Mouse (Mus musculus) kidney, postnatal 0 days (tissue): ENCODE measurements at regions not wholly inside any gene's neighbourhood (a gene's known extent, or its start where the extent isn't known, plus 50 kb on each side); places are given as distances from the start of the nearest gene placed in this dataset.

Source experiments
- ATAC-seq: fragments of 200-750 bp; cut with Nextera tagmentation; replicated peaks from 2 replicates; pipeline ENCODE4 v1.8.0; 2017; ENCODE audit warnings: low read depth, moderate number of reproducible peaks, moderate TSS enrichment, moderate library complexity; ENCODE audit not compliant: low FRiP score
- DNase-seq: peaks from one replicate; pipeline ENCODE4 v3.0.0-alpha.2; 2016; ENCODE audit warnings: low spot score
- H3K27ac ChIP-seq: fragments of 300-500 bp; sonication (generic); 2 replicates; pipeline ENCODE4 v1.5.1; 2014; ENCODE audit warnings: mild to moderate bottlenecking
- H3K27me3 ChIP-seq: fragments of 300-500 bp; sonication (generic); 2 replicates; pipeline ENCODE4 v1.6.1; 2014; ENCODE audit warnings: low read length, mixed read lengths; ENCODE audit not compliant: insufficient read depth
- H3K36me3 ChIP-seq: fragments of 300-500 bp; sonication (generic); 2 replicates; pipeline ENCODE4 v1.6.1; 2014; ENCODE audit warnings: low read length, mixed read lengths; ENCODE audit not compliant: insufficient read depth
- H3K4me1 ChIP-seq: fragments of 300-500 bp; sonication (generic); replicated peaks from 2 replicates; pipeline ENCODE4 v1.6.1; 2014; ENCODE audit warnings: antibody characterized with exemption, low read length, mixed read lengths; ENCODE audit not compliant: insufficient read depth
- H3K4me2 ChIP-seq: fragments of 300-500 bp; sonication (generic); 2 replicates; pipeline ENCODE4 v1.6.1; 2014; ENCODE audit warnings: mild to moderate bottlenecking, low read length, moderate library complexity, mixed read lengths
- H3K4me3 ChIP-seq: fragments of 300-500 bp; sonication (generic); replicated peaks from 2 replicates; pipeline ENCODE4 v1.5.1; 2014; ENCODE audit warnings: low read depth, low read length
- H3K9ac ChIP-seq: fragments of 300-500 bp; sonication (generic); 2 replicates; pipeline ENCODE4 v1.6.1; 2014; ENCODE audit warnings: low read depth, low read length
- H3K9me3 ChIP-seq: fragments of 300-500 bp; sonication (generic); replicated peaks from 2 replicates; pipeline ENCODE4 v1.6.1; 2016; ENCODE audit warnings: low read length, inconsistent platforms, mixed read lengths
- CTCF ChIP-seq: IDR thresholded peaks from 2 replicates; pipeline ENCODE4 v1.5.1; 2016; ENCODE audit warnings: antibody characterized with exemption, low read depth, mild to moderate bottlenecking, moderate library complexity
- WGBS: fragments of 180-500 bp; shearing (Covaris S2); extraction: QIAGEN DNeasy Blood & Tissue Kit; methylation state at CpG from one replicate; pipeline ENCODE4 v1.1.7; 2014; 5-methylcytosine and 5-hydroxymethylcytosine counted together

DNA sequence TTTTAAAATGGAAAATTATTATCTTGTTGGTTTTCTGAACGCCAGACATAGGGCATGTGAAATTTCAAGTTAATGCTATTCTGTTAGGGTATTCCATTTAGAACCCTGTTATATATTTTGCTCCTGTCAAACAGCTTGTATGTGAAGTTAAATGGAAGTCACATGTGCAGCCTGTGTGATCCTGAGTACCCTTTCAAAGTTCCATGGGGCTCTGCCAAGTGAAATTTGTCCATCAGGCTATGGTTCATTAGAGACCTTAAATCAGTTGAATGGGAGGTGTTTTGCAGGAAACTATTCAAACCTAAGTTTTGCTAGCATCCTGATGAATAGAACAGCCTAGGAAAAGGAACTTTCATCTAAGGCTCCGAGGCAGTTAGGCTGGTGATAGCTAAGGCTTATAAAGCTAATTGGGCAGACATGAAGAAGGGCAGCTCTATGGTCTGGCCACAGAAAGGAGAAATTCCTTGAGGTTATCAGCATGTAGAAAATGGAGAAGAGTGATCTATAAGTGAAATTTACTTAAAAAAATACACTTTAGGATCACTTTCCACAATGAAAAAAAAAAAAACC lies 1180.2 kb upstream of the Zeb2 start:
- Histone ChIP-seq H3K4me3 (no peak overlapping the region), H3K36me3 (no peaks in the 10 kb centered on the region), H3K4me1 (no peaks in the 10 kb centered on the region), H3K4me2 (no peak overlapping the region), H3K27me3 (no peaks in the 10 kb centered on the region), H3K27ac (no peak overlapping the region), H3K9ac (no peak overlapping the region), H3K9me3 (no peaks in the 10 kb centered on the region)
- WGBS: 69% methylated on average over 2 of the region's 2 CpGs
- no peak for TF ChIP-seq CTCF
- ATAC-seq (no peak), DNase-seq (no peak)

GRCm38 (mm10) chr2:46283929-46284598 lies 1166.9 kb upstream of the Zeb2 start:
- Histone ChIP-seq H3K27me3 (no peaks in the 10 kb centered on the region), H3K4me3 (no peak overlapping the region), H3K9ac (no peak overlapping the region), H3K4me2 (no peak overlapping the region), H3K9me3 (no peaks in the 10 kb centered on the region), H3K27ac (no peak overlapping the region), H3K4me1 (no peaks in the 10 kb centered on the region), H3K36me3 (no peaks in the 10 kb centered on the region)
- no peak for ATAC-seq
- no peak for DNase-seq
- 84% methylated on average over 5 of the region's 5 CpGs for WGBS
- TF ChIP-seq CTCF: no peak

GRCm38 (mm10) chr2:46280822-46281221 lies 1163.6 kb upstream of the Zeb2 start:
- no peak for TF ChIP-seq CTCF

GRCm38 (mm10) chr2:46261618-46262017 lies 1144.4 kb upstream of the Zeb2 start:
- H3K27ac ChIP-seq: no peak overlapping the region
- no peaks in the 10 kb centered on the region for H3K36me3 ChIP-seq
- no peak overlapping the region for H3K4me3 ChIP-seq
- DNase-seq: no peak
- no peaks in the 10 kb centered on the region for H3K9me3 ChIP-seq
- H3K4me1 ChIP-seq: no peaks in the 10 kb centered on the region
- ATAC-seq: no peak
- no peaks in the 10 kb centered on the region for H3K27me3 ChIP-seq
- WGBS: 92% methylated on average over 1 of the region's 1 CpGs
- no peak for TF ChIP-seq CTCF
- no peak overlapping the region for H3K4me2 ChIP-seq
- H3K9ac ChIP-seq: no peak overlapping the region

More at GRCm38 (mm10) chr2:46280822-46281221, 1163.6 kb upstream of the Zeb2 start:
- no peaks in the 10 kb centered on the region for H3K4me1 ChIP-seq
- DNase-seq (no peak), ATAC-seq (no peak)
- WGBS: 71% methylated on average over 2 of the region's 2 CpGs
- H3K9ac ChIP-seq: no peak overlapping the region
- H3K36me3 ChIP-seq: no peaks in the 10 kb centered on the region
- H3K27me3 ChIP-seq: no peaks in the 10 kb centered on the region
- H3K4me2 ChIP-seq: no peak overlapping the region
- H3K9me3 ChIP-seq: no peaks in the 10 kb centered on the region
- H3K4me3 ChIP-seq: no peak overlapping the region
- no peak overlapping the region for H3K27ac ChIP-seq

- no peak overlapping the region for H3K9ac ChIP-seq
- no peaks in the 10 kb centered on the region for H3K27me3 ChIP-seq
- H3K9me3 ChIP-seq: no peaks in the 10 kb centered on the region
- no peak overlapping the region for H3K27ac ChIP-seq
- H3K4me2 ChIP-seq: no peak overlapping the region
- WGBS: 88% methylated on average over 7 of the region's 7 CpGs
- no peak for TF ChIP-seq CTCF
- DNase-seq: no peak
- H3K36me3 ChIP-seq: no peaks in the 10 kb centered on the region
- H3K4me1 ChIP-seq: no peaks in the 10 kb centered on the region
- no peak overlapping the region for H3K4me3 ChIP-seq
- ATAC-seq: no peak
Measured at GRCm38 (mm10) chr2:46251562-46251961, 1134.4 kb upstream of the Zeb2 start.

DNA sequence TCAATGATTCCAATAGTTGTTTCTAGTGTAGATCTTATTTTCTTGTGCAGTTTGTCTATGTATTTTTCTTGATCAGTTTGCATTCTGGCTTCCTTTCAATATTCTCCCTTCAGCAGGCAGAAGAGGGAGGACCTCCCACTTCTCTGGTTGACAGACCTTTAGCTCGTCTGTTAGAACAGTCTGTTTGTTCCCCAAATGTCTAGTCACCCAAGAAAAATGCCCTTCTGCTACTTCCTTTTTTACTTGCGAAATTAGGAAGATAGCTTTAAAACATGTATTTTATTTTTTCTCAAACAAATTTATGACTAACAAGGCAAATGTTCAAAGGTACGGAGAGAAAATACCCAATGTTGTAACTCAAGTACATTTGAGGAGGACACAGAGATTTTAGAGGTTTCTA lies 1128.5 kb upstream of the Zeb2 start:
- no peak overlapping the region for H3K4me2 ChIP-seq
- H3K27me3 ChIP-seq: no peaks in the 10 kb centered on the region
- no peaks in the 10 kb centered on the region for H3K9me3 ChIP-seq
- no peak overlapping the region for H3K9ac ChIP-seq
- TF ChIP-seq CTCF: no peak
- no peaks in the 10 kb centered on the region for H3K4me1 ChIP-seq
- H3K27ac ChIP-seq: no peak overlapping the region
- DNase-seq: no peak
- no peak overlapping the region for H3K4me3 ChIP-seq
- H3K36me3 ChIP-seq: no peaks in the 10 kb centered on the region
- no peak for ATAC-seq
- WGBS: 55% methylated on average over 3 of the region's 3 CpGs
